22 mouse cellular contexts compared by ENCODE assay signal in genomic region chr3:33508277-33508676, GRCm38 (mm10).
"Had no signal": no experiment of that assay in that cellular context is flagged by ENCODE, and none has a peak within 500 bp of the region (broad histone marks: within the 10 kb centered on the region; RNA-seq: fewer than 3 reads in every experiment).

No protein-coding gene starts in this region.

- H3K4me3 ChIP-seq: lung, embryonic 15.5 days; megakaryocyte, embryonic 14.5 days; midbrain, embryonic 13.5 days; myocyte; neural tube, embryonic 13.5 days; neural tube, embryonic 15.5 days had no signal

- H3K27me3 ChIP-seq: lung, embryonic 15.5 days; megakaryocyte, embryonic 14.5 days; midbrain, embryonic 13.5 days; neural tube, embryonic 13.5 days; neural tube, embryonic 15.5 days had no signal

- H3K9me3 ChIP-seq: lung, embryonic 15.5 days; neural tube, embryonic 13.5 days; neural tube, embryonic 15.5 days had no signal

- DNase-seq: liver, postnatal 0 days; lung, adult 2 months; lung, postnatal 14 days; lung, postnatal 36 days; retina, postnatal 1 day; right cerebral cortex, adult 18-20 months; right cerebral cortex, postnatal 25 days; right cerebral cortex, postnatal 4 days; spleen, adult 18-20 months; thymus, adult 18-20 months; thymus, postnatal 14 days; thymus, postnatal 36 days had no signal

- H3K36me3 ChIP-seq: lung, embryonic 15.5 days; midbrain, embryonic 13.5 days; neural tube, embryonic 13.5 days; neural tube, embryonic 15.5 days had no signal

- H3K27ac ChIP-seq: lung, embryonic 15.5 days; macrophage; midbrain, embryonic 13.5 days; neural tube, embryonic 13.5 days; neural tube, embryonic 15.5 days had no signal

- H3K9ac ChIP-seq: liver, postnatal 0 days; lung, embryonic 15.5 days; midbrain, embryonic 13.5 days; neural tube, embryonic 13.5 days; neural tube, embryonic 15.5 days had no signal

- H3K4me2 ChIP-seq: lung, embryonic 15.5 days; midbrain, embryonic 11.5 days; midbrain, embryonic 13.5 days; neural tube, embryonic 13.5 days; neural tube, embryonic 15.5 days had no signal

- ATAC-seq: liver, postnatal 0 days; lung, postnatal 0 days; midbrain, embryonic 13.5 days; midbrain, embryonic 16.5 days had no signal

- H3K4me1 ChIP-seq: lung, embryonic 15.5 days; megakaryocyte, embryonic 14.5 days; midbrain, embryonic 13.5 days; neural tube, embryonic 13.5 days; neural tube, embryonic 15.5 days had no signal
